In the genomic region with DNA sequence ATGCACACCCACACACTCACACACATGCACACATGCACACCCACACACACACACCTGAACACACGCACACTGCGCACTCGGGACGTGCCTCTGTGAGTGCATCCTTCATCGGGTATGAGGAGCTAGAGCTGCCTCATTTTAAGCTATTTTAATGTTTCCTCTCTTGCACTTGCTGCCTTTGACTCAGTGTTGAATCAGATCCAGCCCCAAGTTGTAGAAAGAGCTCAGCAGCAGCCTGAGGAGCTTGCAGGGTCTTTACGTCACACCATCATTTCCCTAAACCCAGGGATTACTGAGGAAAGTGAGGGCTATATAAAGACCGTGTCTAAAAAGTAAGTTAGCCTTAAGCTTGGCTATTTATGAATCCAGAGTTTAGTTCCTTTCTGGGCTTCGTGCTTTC, we compare ENCODE assay signal across 12 mouse cellular contexts.
DNase-seq lines count a peak whose midpoint lies in the region; ATAC-seq lines count a peak whose summit lies in the region.
"Had no signal": no experiment of that assay in that cellular context is flagged by ENCODE, and none has a peak within 500 bp of the region (broad histone marks: within the 10 kb centered on the region; RNA-seq: fewer than 3 reads in every experiment).

No protein-coding gene starts in this region.

- H3K4me2 ChIP-seq in hindbrain, embryonic 11.5 days (replicated peaks; ENCODE audit: low read depth, low read length) = no peak overlapping the region
- no peak overlapping the region for H3K4me2 ChIP-seq in limb, embryonic 15.5 days

- peaks cover 44% of the 10 kb centered on the region for H3K36me3 ChIP-seq in hindbrain, embryonic 10.5 days
- peaks cover 3% of the 10 kb centered on the region; the same call in 1 of the 2 replicates for H3K36me3 ChIP-seq in hindbrain, embryonic 11.5 days (ENCODE audit: control insufficient read depth, insufficient read depth, low read length)
- H3K36me3 ChIP-seq in limb, embryonic 15.5 days = peaks cover 11% of the 10 kb centered on the region

- H3K4me3 ChIP-seq in hindbrain, embryonic 10.5 days = no peak overlapping the region
- H3K4me3 ChIP-seq in hindbrain, embryonic 11.5 days (ENCODE audit: low read depth, low read length) = no peak overlapping the region
- no peak overlapping the region for H3K4me3 ChIP-seq in limb, embryonic 15.5 days

- H3K4me1 ChIP-seq in hindbrain, embryonic 10.5 days (replicated peaks) = peaks cover 39% of the 10 kb centered on the region
- H3K4me1 ChIP-seq in hindbrain, embryonic 11.5 days (replicated peaks; ENCODE audit: control insufficient read depth, insufficient read depth, low read length) = no peaks in the 10 kb centered on the region
- peaks cover 60% of the 10 kb centered on the region for H3K4me1 ChIP-seq in limb, embryonic 15.5 days

- no peaks in the 10 kb centered on the region for H3K27me3 ChIP-seq in hindbrain, embryonic 10.5 days (ENCODE audit: insufficient read depth, poor library complexity, severe bottlenecking)
- no peaks in the 10 kb centered on the region for H3K27me3 ChIP-seq in hindbrain, embryonic 11.5 days (ENCODE audit: control insufficient read depth, insufficient read depth, low read length)
- H3K27me3 ChIP-seq in limb, embryonic 15.5 days = no peaks in the 10 kb centered on the region

- ATAC-seq in hindbrain, embryonic 11.5 days (ENCODE audit: low FRiP score) = no peak
- ATAC-seq in limb, embryonic 15.5 days (ENCODE audit: insufficient number of reproducible peaks, low FRiP score, low TSS enrichment, low read depth) = peak; percentile 64; the same call in 1 of the 2 replicates
- ATAC-seq: CD4-positive, CD25-positive, alpha-beta regulatory T cell, adult 4 months; liver, postnatal 0 days had no signal

- no peak for DNase-seq in hindbrain, embryonic 10.5 days (ENCODE audit: low spot score)
- DNase-seq in hindbrain, embryonic 11.5 days (ENCODE audit: low spot score) = no peak
- DNase-seq in right cerebral cortex, adult 18-20 months = peak; percentile 76
- no peak for DNase-seq in right cerebral cortex, postnatal 25 days
- DNase-seq in lung, postnatal 25 days (ENCODE audit: low spot score) = no peak
- DNase-seq in layer of hippocampus, adult 9-11 months = no peak
- DNase-seq: adrenal gland, postnatal 10 days; cerebellum, adult 11 months; liver, postnatal 0 days; thymus, adult 2 months had no signal

- no peak overlapping the region for H3K9ac ChIP-seq in hindbrain, embryonic 11.5 days (ENCODE audit: low read depth, low read length)
- no peak overlapping the region for H3K9ac ChIP-seq in limb, embryonic 15.5 days
- H3K9ac ChIP-seq: liver, postnatal 0 days had no signal

- no peaks in the 10 kb centered on the region for H3K9me3 ChIP-seq in hindbrain, embryonic 10.5 days
- no peaks in the 10 kb centered on the region for H3K9me3 ChIP-seq in hindbrain, embryonic 11.5 days (ENCODE audit: control insufficient read depth, low read length)
- H3K9me3 ChIP-seq in limb, embryonic 15.5 days = no peaks in the 10 kb centered on the region

- WGBS in hindbrain, embryonic 10.5 days = 94% methylated on average over 8 of the region's 8 CpGs
- WGBS in hindbrain, embryonic 11.5 days = 89% methylated on average over 8 of the region's 8 CpGs
- WGBS in limb, embryonic 15.5 days = 57% methylated on average over 8 of the region's 8 CpGs

- 0 out of 2 replicates have a peak overlapping the region, but pooled peaks have one; percentile 3 for H3K27ac ChIP-seq in hindbrain, embryonic 10.5 days
- H3K27ac ChIP-seq in hindbrain, embryonic 11.5 days (ENCODE audit: low read depth, low read length) = no peak overlapping the region
- H3K27ac ChIP-seq in limb, embryonic 15.5 days = peak overlapping the region; percentile 75
